Mouse (Mus musculus) embryonic fibroblast, embryonic 13.5 days (primary cell): ENCODE data around the gene Dkk2. TPM values are rescaled to one million over a fixed set of nuclear protein-coding genes. Genes with fewer than 3 reads are reported as not detected.

ENCODE experiments used
- H3K27ac ChIP-seq: 2 replicates; pipeline ENCODE4 v1.5.1; 2012; ENCODE audit warnings: low read length, control low read depth, inconsistent platforms; ENCODE audit not compliant: insufficient read depth
- H3K4me1 ChIP-seq: 2 replicates; pipeline ENCODE4 v1.6.1; 2011; ENCODE audit warnings: low read length; ENCODE audit not compliant: control insufficient read depth, insufficient read depth
- H3K4me3 ChIP-seq: 2 replicates; pipeline ENCODE4 v1.5.1; 2011; ENCODE audit warnings: mild to moderate bottlenecking, control low read depth, low read length; ENCODE audit not compliant: insufficient read depth
- CTCF ChIP-seq: IDR thresholded peaks from 2 replicates; pipeline ENCODE4 v1.5.1; 2011; ENCODE audit warnings: mild to moderate bottlenecking, control low read depth, low read length, moderate library complexity, borderline replicate concordance; ENCODE audit not compliant: insufficient read depth
- POLR2A ChIP-seq: IDR thresholded peaks from 2 replicates; pipeline ENCODE4 v1.6.1; 2011; ENCODE audit warnings: low read depth, mild to moderate bottlenecking, control low read depth, low read length, moderate library complexity
- polyA plus RNA-seq: library from polyadenylated mRNA; stranded (reverse); fragments of >200 nt; gene quantifications from 2 replicates; pipeline ENCODE4 v1.2.4, GENCODE M21; 2011; ENCODE audit warnings: low read depth; ENCODE audit not compliant: missing spikeins, insufficient read length

The Dkk2 gene
- polyA plus RNA-seq, 1 experiment, result 22.1 TPM

- H3K4me3 ChIP-seq, result no peak overlapping the region
- no peak overlapping the region for H3K27ac ChIP-seq
- TF ChIP-seq POLR2A (no peak), CTCF (peak; percentile 84)
- no peaks in the 10 kb centered on the region for H3K4me1 ChIP-seq
These were observed 1.1 kb upstream of the Dkk2 start for GRCm38 (mm10) chr3:132084018-132084417.

GRCm38 (mm10) chr3:132084680-132085079, 412 bp upstream of the Dkk2 start:
- Histone ChIP-seq H3K4me3 (peak overlapping the region; percentile 59), H3K4me1 (no peaks in the 10 kb centered on the region), H3K27ac (no peak overlapping the region)
- TF ChIP-seq POLR2A (no peak), CTCF (no peak)

GRCm38 (mm10) chr3:132085823-132086350, 795 bp downstream of the Dkk2 start:
- TF ChIP-seq CTCF (no peak), POLR2A (no peak)
- Histone ChIP-seq H3K27ac (no peak overlapping the region), H3K4me1 (no peaks in the 10 kb centered on the region), H3K4me3 (peak overlapping the region; percentile 59)

- no peak overlapping the region for H3K27ac ChIP-seq
- peak overlapping the region; percentile 59 for H3K4me3 ChIP-seq
- no peaks in the 10 kb centered on the region for H3K4me1 ChIP-seq
- TF ChIP-seq CTCF, result no peak
These were observed 1.4 kb downstream of the Dkk2 start for GRCm38 (mm10) chr3:132086461-132086860.

- Histone ChIP-seq H3K4me1 (no peaks in the 10 kb centered on the region), H3K27ac (peak overlapping the region; percentile 1; the same call in 1 of the 2 replicates), H3K4me3 (peak overlapping the region; percentile 59)
- TF ChIP-seq CTCF (peak; percentile 35; the same call in 1 of the 2 replicates), POLR2A (no peak)
These were observed 2.0 kb downstream of the Dkk2 start for GRCm38 (mm10) chr3:132087011-132087486.

GRCm38 (mm10) chr3:132092983-132093382, 7.9 kb downstream of the Dkk2 start:
- H3K4me1 ChIP-seq, result no peaks in the 10 kb centered on the region
- no peak for TF ChIP-seq CTCF
- TF ChIP-seq POLR2A, result no peak
- no peak overlapping the region for H3K27ac ChIP-seq
- no peak overlapping the region for H3K4me3 ChIP-seq

GRCm38 (mm10) chr3:132096296-132096695, 11.2 kb downstream of the Dkk2 start:
- no peak overlapping the region for H3K27ac ChIP-seq
- TF ChIP-seq CTCF (no peak), POLR2A (no peak)
- no peak overlapping the region for H3K4me3 ChIP-seq
- H3K4me1 ChIP-seq, result no peaks in the 10 kb centered on the region

GRCm38 (mm10) chr3:132100746-132101145, 15.7 kb downstream of the Dkk2 start:
- Histone ChIP-seq H3K27ac (no peak overlapping the region), H3K4me1 (no peaks in the 10 kb centered on the region; the same call in 1 of the 2 replicates), H3K4me3 (no peak overlapping the region)
- no peak for TF ChIP-seq POLR2A
- no peak for TF ChIP-seq CTCF

GRCm38 (mm10) chr3:132103020-132103419, 17.9 kb downstream of the Dkk2 start:
- Histone ChIP-seq H3K4me3 (no peak overlapping the region), H3K27ac (no peak overlapping the region), H3K4me1 (no peaks in the 10 kb centered on the region; the same call in 1 of the 2 replicates)
- TF ChIP-seq CTCF, result no peak
- no peak for TF ChIP-seq POLR2A

- no peak overlapping the region for H3K4me3 ChIP-seq
- no peaks in the 10 kb centered on the region; the same call in 1 of the 2 replicates for H3K4me1 ChIP-seq
- TF ChIP-seq CTCF (no peak), POLR2A (no peak)
- H3K27ac ChIP-seq, result no peak overlapping the region
These were observed 18.4 kb downstream of the Dkk2 start for GRCm38 (mm10) chr3:132103454-132103853.

- TF ChIP-seq POLR2A, result no peak
- TF ChIP-seq CTCF, result no peak
- H3K4me1 ChIP-seq, result peaks cover 3% of the 10 kb centered on the region; the same call in 1 of the 2 replicates
- H3K4me3 ChIP-seq, result no peak overlapping the region
- no peak overlapping the region for H3K27ac ChIP-seq
These were observed 30.9 kb downstream of the Dkk2 start for GRCm38 (mm10) chr3:132115772-132116511.
